Mouse (Mus musculus): ENCODE results near the gene Dlg2.

DNA sequence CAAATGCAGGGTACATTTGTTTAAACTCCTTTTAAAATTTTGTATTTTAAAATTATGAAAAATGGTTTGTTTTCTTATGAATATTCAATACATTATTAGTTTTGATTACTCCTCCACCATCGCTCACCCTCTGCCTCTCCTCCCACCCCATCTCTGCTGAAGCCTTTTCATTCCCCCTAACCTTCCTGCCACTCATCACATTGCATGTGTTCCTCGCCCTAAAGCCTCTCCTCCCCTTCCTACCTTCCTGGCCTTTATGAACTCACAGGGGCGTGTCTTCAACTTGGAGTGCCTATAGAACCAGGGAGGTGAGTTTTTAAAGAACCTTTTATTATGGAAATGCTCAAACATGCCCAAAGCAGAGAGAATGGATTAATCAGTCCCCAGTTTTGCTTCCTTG, 921.4 kb downstream of the Dlg2 start:
- TF ChIP-seq POLR2A (IDR thresholded peaks at IDR 0.05; ENCODE audit: control insufficient read depth, extremely low read depth, insufficient read depth, low read length, poor library complexity) = no peak
- no peak for TF ChIP-seq CTCF (IDR thresholded peaks at IDR 0.05; ENCODE audit: borderline replicate concordance, control insufficient read depth, extremely low read depth, insufficient read depth, low read length, poor library complexity)
